Mouse (Mus musculus) right cerebral cortex, adult 2 months (tissue): ENCODE results near the gene Frmpd4.

Experiments used
- DNase-seq, 2 experiments: peaks; one replicate each; pipeline ENCODE4 v3.0.0; 2021 to 2022; ENCODE audit warnings: low spot score in 2 of 2

Gene Frmpd4

DNA sequence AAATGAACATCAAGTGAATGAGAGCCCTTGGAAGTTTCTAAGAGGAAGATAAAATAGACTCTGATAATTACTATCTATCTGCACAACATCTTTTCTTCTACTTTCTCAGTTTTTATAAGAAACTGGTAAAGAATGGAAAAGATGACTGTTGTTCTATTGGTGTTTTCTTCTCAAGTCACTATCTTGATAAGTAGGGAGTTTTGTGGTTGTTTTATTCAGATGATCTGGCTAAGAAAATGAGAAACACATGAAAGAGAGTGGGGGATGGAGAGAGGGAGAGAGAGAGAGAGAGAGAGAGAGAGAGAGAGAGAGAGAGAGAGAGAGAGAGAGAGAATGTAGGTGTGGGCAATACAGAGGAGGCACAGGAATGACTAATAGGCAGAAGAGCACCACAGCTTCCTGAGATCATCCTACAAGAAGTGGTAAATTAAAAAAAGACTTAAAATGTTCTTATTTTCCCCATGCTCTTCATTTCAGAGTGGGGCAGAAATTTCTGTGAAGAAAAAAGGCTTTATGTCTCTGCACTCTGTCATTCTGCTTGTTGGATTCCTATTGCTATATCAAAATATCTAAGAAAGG lies 979.3 kb downstream of the Frmpd4 start:
- DNase-seq: no peak

DNA sequence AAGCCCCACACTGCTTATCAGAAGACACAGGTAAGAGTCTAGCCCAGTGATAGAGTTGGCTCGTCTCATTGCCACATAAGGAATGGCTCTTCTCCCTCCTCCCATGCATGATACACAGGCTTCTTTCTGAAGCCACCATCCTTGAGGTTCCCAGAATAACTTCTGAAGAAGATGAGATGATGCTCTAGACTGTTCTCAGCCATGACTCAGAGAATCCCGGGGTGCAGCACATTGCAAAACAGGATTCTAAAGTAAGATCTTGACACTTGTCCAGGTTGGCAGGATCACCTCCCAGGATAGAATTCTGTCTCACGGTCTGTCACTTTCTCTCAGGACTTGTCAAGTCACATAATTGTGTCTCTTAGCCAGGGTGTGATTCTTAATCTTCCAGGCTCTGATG lies 1024.2 kb downstream of the Frmpd4 start:
- peak; percentile 11 to 17 for DNase-seq

DNA sequence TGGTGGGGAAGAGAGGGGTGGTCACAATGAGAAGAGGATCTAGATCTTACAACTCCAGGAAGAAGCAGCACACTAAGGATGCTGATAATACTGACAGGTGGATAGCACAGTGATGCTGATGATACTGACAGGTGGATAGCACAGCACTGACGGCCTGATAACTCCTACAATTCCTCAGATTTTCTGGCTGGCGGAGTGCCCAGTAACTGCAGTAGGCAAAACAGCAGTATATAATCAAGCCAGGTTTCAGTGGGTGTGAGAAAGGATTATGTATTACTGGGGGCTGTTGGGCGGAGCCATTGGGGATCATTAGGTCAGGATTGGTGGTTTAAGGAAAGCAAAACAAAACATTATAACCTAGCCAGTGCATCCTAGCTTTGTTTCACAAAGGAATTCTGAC lies 1053.9 kb downstream of the Frmpd4 start:
- DNase-seq: peak; percentile 7 to 14

DNA sequence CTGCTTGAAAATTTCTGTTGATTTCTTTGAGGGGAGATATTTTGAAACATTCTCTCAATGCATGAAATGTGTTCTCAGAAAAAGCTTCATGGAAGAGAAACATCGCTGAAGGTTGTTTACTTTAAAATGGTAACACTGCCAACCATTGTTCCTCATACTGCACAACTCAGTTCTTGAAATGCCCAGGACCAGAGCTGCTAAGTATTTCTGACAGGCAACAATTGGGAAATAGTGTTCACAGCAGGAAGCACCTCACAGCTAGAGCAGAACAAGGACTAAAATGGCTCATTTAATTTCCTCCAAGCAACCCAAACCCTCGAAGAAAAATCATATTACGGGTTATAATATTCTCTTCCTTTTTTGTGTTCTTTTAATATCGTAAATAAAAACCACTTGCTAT lies 1054.5 kb downstream of the Frmpd4 start:
- DNase-seq: no peak

DNA sequence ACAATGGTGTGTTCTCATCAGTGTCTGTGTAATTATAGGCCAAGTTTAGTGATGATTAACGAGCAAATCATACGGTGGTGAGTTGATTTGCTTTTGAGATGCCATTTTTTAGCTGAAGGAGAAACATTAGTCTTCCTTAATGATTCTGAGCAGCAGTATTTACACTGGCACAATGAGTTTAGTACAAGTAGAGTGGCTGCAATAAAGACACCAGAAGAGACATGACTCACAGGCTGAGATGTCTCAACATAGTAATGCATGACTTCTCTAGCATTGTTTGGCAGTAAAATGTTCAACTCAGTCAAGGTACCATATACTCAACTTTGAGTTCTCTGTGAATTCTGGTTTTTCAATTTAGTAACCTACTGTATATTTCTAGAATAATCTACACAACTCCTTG lies 1058.6 kb downstream of the Frmpd4 start:
- DNase-seq: no peak

DNA sequence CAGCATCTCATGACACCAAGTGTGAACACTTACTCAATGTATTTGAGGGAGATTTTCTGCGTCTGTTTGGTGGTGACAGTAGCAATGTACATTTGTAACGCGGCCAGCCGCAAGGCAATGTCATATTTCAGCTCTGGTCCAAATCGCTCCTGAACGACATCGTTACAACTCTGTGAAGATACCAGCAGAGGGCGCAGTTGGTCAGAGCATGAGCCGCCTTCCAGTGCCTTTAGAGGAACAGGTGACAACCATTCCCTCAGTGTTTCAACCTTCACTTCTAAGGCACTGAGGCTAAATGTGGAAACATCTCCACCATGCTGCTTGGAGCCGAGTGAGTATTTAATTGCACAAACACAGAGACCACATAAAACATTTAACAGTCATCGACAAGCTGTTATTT lies 1079.3 kb downstream of the Frmpd4 start:
- peak; percentile 55 to 66 for DNase-seq

DNA sequence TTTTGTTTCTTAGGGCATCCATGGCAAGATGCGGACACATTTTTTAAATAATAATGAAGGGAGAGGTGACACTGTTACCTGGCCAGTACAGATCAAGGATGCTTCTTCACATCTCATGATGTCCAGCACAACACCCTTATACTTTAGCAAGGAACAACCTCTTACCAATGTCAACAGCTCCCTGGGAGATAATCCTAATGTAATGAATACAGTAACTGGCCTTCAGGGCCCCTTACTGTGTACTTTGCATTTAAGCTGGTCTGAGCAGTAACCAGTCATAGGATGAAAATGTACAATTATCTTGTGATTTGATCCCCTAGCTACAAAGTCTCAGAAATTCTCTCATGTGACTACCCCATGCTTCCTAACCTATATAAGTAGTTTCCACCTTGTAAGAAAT lies 1084.8 kb downstream of the Frmpd4 start:
- DNase-seq: no peak

DNA sequence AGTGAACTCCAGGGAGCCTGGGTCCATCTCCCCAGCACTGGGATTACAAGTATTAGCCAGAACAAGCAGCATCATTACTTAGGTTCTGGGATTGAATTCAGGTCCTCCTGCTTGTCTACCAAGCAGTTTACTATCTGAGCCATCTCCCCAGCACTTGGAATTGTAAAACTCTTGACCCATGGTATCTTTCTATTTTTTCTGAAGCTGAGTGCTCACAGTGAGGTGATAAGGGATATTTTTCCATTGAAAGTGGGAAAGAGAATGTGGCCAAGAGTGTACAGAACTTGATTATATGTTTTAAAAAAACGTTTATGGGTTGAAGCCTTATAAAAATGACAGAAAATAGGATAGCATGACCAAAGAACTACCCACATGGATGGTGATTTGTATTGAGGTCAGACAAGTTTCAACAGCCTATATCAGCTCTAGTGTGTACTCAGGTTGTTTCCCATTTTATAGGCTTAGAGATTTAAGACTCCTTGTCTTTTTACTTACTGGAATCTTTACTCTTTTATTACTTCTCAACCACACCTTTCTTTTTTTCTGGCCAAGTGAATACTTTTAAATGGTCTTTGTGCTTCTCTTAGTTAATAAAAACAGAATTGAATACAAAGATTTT lies 1085.3 kb downstream of the Frmpd4 start:
- no peak for DNase-seq

DNA sequence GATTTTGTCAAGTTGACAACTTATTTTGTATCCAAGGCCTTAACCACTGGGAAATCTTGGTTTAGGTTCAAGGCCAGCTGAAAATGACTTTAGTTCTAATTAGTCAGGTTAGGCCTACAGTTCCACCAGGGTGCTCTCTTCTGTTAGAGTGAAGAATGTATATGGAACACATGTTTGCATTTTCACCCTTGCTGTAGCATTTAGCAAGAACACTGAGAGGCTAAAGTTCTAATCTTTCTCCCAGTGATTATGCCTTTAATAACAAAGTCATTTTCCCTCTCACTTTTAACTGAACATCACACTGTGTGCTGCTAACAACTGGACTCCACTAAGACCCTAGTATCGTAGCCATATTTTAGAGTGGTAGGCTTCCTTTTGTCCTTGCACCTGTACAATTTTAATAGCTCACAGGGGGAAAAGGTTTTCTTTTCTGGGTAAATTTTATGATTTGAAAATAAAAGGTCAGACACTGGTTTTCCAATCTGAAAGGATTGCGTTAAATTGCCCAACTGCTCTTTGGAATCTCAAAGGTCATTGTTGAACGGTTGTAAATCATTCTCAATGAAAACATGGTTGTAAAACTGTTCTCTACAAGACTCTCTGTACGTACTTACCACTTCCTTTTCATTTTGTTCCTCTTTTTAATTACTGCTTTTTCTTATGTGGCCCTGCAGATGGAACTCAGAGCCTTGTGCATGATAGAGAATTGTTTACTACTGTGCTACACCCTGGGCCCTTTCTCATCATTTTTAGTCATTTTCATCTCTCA lies 1093.4 kb downstream of the Frmpd4 start:
- no peak for DNase-seq

DNA sequence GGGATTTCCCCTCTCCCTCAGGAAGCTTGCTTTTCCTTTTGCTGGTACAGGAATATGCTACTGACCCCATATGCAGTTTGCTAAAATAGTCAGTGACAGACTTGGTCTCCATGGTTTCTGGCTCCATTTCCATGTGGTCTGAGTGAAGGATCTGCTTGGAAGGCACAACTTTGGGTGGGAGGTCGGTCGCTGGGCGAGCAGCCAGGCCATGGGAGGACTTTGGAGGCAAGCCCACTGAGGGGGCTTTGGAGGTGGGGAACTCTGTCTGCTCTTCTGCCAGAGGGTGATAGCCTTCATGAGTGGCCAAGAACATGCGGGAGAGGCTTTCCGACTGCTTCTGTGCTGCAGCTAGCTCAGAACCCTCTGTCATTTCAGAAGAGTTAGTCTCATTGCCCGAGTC lies 1099.4 kb downstream of the Frmpd4 start:
- no peak for DNase-seq

DNA sequence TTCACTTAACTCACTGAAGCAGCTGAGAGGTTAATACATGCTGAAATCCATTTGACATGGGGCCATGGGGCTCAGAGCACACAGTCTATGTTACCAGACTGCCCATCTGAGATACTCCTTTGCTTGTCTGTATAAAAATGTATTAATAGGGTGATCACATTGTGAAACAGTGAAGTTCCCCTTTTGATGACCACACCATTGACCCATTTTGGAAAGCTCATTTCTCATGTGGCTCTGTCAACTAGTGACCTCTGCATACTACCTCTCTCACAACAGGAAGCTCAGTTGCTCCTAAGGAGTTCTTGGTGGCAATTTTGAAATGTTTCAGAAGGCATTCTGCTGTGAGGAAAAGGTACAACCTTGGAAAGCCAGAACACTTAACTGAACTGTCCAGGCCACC lies 1142.1 kb downstream of the Frmpd4 start:
- DNase-seq: no peak

DNA sequence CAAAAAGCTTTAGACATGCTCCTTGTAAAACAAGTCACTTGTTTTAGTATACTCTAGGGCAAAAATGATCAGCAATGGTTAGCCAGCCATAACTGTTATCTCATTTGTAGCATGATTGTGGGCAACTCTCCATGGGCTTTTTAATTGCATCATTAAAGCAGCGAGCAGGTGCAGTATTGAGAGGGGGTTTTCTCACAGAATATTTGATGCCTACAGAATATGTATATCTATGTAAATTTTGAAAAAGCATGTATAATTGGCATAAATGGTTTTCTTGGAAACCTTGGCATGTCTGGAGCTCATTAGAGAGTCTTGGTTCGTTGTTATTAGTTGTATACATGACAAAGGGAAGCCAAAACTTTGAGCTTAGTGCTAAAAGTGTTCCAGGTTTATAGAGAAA lies 1143.1 kb downstream of the Frmpd4 start:
- DNase-seq: no peak
